In genomic region chr8:120002348-120002747, GRCm38 (mm10) we compare ENCODE assay signal across 15 mouse cellular contexts. TPM values are rescaled to one million over a fixed set of nuclear protein-coding genes. Genes with fewer than 3 reads are reported as not detected.
A peak's percentile ranks its signal among the peaks of the same experiment; 100 is the strongest.
DNase-seq lines count a peak whose midpoint lies in the region; ATAC-seq lines count a peak whose summit lies in the region.
"Had no signal": no experiment of that assay in that cellular context is flagged by ENCODE, and none has a peak within 500 bp of the region (broad histone marks: within the 10 kb centered on the region; RNA-seq: fewer than 3 reads in every experiment).

No protein-coding gene starts in this region.

- H3K9ac ChIP-seq in kidney, embryonic 15.5 days: no peak overlapping the region
- H3K9ac ChIP-seq: forebrain, embryonic 12.5 days; hindbrain, embryonic 13.5 days; liver, embryonic 12.5 days had no signal

- peak; percentile 63 for DNase-seq in adrenal gland, adult 2 months
- DNase-seq in adrenal gland, postnatal 25 days: no peak
- DNase-seq in kidney, postnatal 10 days: no peak
- DNase-seq in adrenal gland, postnatal 10 days: peak; percentile 43
- peak; percentile 69 for DNase-seq in kidney, postnatal 36 days
- no peak for DNase-seq in frontal cortex, postnatal 25 days (ENCODE audit: low spot score in 2 of 2)
- no peak for DNase-seq in gastrocnemius, postnatal 4 days (ENCODE audit: low spot score in 2 of 2)
- DNase-seq: cerebellum, adult 9-10 months; thymus, adult 18-20 months had no signal

- H3K36me3 ChIP-seq in kidney, embryonic 15.5 days: no peaks in the 10 kb centered on the region
- H3K36me3 ChIP-seq: forebrain, embryonic 12.5 days; hindbrain, embryonic 13.5 days; liver, embryonic 12.5 days had no signal

- no peaks in the 10 kb centered on the region for H3K9me3 ChIP-seq in kidney, embryonic 15.5 days (replicated peaks)
- H3K9me3 ChIP-seq: forebrain, embryonic 12.5 days; hindbrain, embryonic 13.5 days; liver, embryonic 12.5 days had no signal

- no peak overlapping the region for H3K4me2 ChIP-seq in kidney, embryonic 15.5 days
- H3K4me2 ChIP-seq: forebrain, embryonic 12.5 days; heart, embryonic 11.5 days; hindbrain, embryonic 13.5 days; liver, embryonic 12.5 days had no signal

- 0 out of 2 replicates have a peak, but pooled peaks cover 3% of the 10 kb centered on the region for H3K27me3 ChIP-seq in kidney, embryonic 15.5 days
- H3K27me3 ChIP-seq: forebrain, embryonic 12.5 days had no signal

- peak overlapping the region; percentile 66 for H3K27ac ChIP-seq in kidney, embryonic 15.5 days
- H3K27ac ChIP-seq: forebrain, embryonic 12.5 days; hindbrain, embryonic 13.5 days; liver, embryonic 12.5 days had no signal

- H3K4me3 ChIP-seq in kidney, embryonic 15.5 days (replicated peaks): no peak overlapping the region
- H3K4me3 ChIP-seq: forebrain, embryonic 12.5 days; hindbrain, embryonic 13.5 days; liver, embryonic 12.5 days; myocyte had no signal

- WGBS in kidney, embryonic 15.5 days: 29% methylated on average over 9 of the region's 9 CpGs

- no peak for ATAC-seq in kidney, embryonic 15.5 days (replicated peaks; ENCODE audit: low FRiP score)
- ATAC-seq: liver, embryonic 12.5 days had no signal

- H3K4me1 ChIP-seq in kidney, embryonic 15.5 days: peaks cover 74% of the 10 kb centered on the region
- H3K4me1 ChIP-seq: liver, embryonic 12.5 days had no signal

RNA-seq across cellular contexts. Expression of gene Crispld2, which starts 10.1 kb away (rescaled TPM):
- 10 to 100 TPM; 15.5 to 19.5 TPM for total RNA-seq in adrenal gland, adult 2 months (2021)
- polyA plus RNA-seq in adrenal gland, adult 2 months (2012; rRNA removed): 17.6 and 20.4 TPM in 2 replicates
- total RNA-seq in adrenal gland, postnatal 25 days (2021): 5.1 and 6.9 TPM in 2 replicates
- 7.7 and 11.1 TPM in 2 replicates for polyA plus RNA-seq in kidney, embryonic 15.5 days (2015; fragmentation: Nextera tagmentation; extraction: Ambion mirVana)
- total RNA-seq in adrenal gland, postnatal 10 days (2021): 1 to 10 TPM; 5.9 to 7.7 TPM
- 1 to 10 TPM; 1.3 to 3.0 TPM for total RNA-seq in gastrocnemius, postnatal 4 days (2021)

Comparison
In these comparisons a context has a peak if more than half of its experiments do, and no peak if none do; other contexts are left out.
1. DNase-seq: peak in adrenal gland, adult 2 months (single experiment), adrenal gland, postnatal 10 days (single experiment) and kidney, postnatal 36 days (2 of 2); none in adrenal gland, postnatal 25 days (single experiment), kidney, postnatal 10 days (single experiment), frontal cortex, postnatal 25 days (0 of 2) and gastrocnemius, postnatal 4 days (0 of 2).